Comparison of ENCODE assay signal across 31 mouse cellular contexts in the genomic region with DNA sequence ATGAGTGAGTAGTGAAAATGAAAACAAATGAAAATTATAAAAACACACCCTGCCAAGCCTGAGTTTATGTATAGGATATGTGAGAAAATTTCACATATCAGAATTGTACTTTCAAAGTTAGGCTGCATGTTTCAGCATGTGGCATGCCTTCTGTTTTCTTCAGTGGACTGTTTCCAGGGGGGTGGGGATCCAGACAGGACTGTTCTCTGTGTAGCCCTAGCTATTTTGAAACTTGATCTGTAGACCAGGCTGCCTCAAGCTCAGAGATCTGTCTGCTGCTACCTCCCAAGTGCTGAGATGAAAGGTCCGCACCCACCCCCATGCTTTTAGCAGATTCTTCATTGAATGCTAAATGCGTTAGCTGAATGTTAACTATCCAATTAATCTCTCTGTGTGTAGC. TPM values are rescaled to one million over a fixed set of nuclear protein-coding genes. Genes with fewer than 3 reads are reported as not detected.
"Had no signal": no experiment of that assay in that cellular context is flagged by ENCODE, and none has a peak within 500 bp of the region (broad histone marks: within the 10 kb centered on the region; RNA-seq: fewer than 3 reads in every experiment).

No protein-coding gene starts in this region.

- ATAC-seq: liver, postnatal 0 days; lung, postnatal 0 days; midbrain, embryonic 16.5 days had no signal

- H3K4me2 ChIP-seq: lung, embryonic 14.5 days; midbrain, embryonic 12.5 days; neural tube, embryonic 13.5 days had no signal

- H3K9me3 ChIP-seq: midbrain, embryonic 12.5 days; neural tube, embryonic 13.5 days had no signal

- DNase-seq: kidney, adult 18-20 months; kidney, adult 9 months; kidney, postnatal 14 days; kidney, postnatal 4 days; liver, postnatal 0 days; lung, embryonic 14.5 days; retina, postnatal 1 day; thymus, adult 18-20 months; thymus, postnatal 36 days had no signal

- H3K27ac ChIP-seq: layer of hippocampus, adult 2 months; left cerebral cortex, adult 2 months; liver, embryonic 14.5 days; macrophage; midbrain, embryonic 12.5 days; neural tube, embryonic 13.5 days had no signal

- H3K9ac ChIP-seq: liver, embryonic 14.5 days; liver, postnatal 0 days; lung, embryonic 14.5 days; midbrain, embryonic 12.5 days; neural tube, embryonic 13.5 days had no signal

- H3K4me1 ChIP-seq: midbrain, embryonic 12.5 days; neural tube, embryonic 13.5 days had no signal

- H3K4me3 ChIP-seq: layer of hippocampus, adult 2 months; left cerebral cortex, adult 2 months; midbrain, embryonic 12.5 days; myocyte; neural tube, embryonic 13.5 days had no signal

- H3K27me3 ChIP-seq: midbrain, embryonic 12.5 days; neural tube, embryonic 13.5 days had no signal

- H3K36me3 ChIP-seq: midbrain, embryonic 12.5 days; neural tube, embryonic 13.5 days had no signal

RNA-seq across cellular contexts. Expression of a gene that starts 10.3 kb away (rescaled TPM):
- total RNA-seq: layer of hippocampus, adult 2 months; layer of hippocampus, postnatal 36 days; left cerebral cortex, adult 2 months; left cerebral cortex, postnatal 10 days; left cerebral cortex, postnatal 36 days; liver, adult 2 months; megakaryocyte, adult 5-6 weeks; monocyte, adult 5-6 weeks had no signal
- polyA plus RNA-seq: kidney, embryonic 16.5 days; limb, embryonic 11.5 days; limb, embryonic 14.5 days; liver, adult 2 months; liver, embryonic 14.5 days; liver, postnatal 0 days; lung, embryonic 14.5 days; lung, postnatal 0 days; macrophage; midbrain, embryonic 12.5 days; midbrain, embryonic 16.5 days; myocyte; neural tube, embryonic 13.5 days; small intestine, adult 2 months; spleen, adult 2 months; testis, adult 2 months had no signal

RNA-seq across cellular contexts. Expression of a gene that starts 59.9 kb away (rescaled TPM):
- total RNA-seq: layer of hippocampus, adult 2 months; liver, adult 2 months; megakaryocyte, adult 5-6 weeks; monocyte, adult 5-6 weeks; neutrophil, adult 5-6 weeks had no signal
- polyA plus RNA-seq: kidney, embryonic 16.5 days; limb, embryonic 11.5 days; limb, embryonic 14.5 days; liver, adult 2 months; liver, embryonic 14.5 days; liver, postnatal 0 days; lung, postnatal 0 days; macrophage; midbrain, embryonic 12.5 days; midbrain, embryonic 16.5 days; myocyte; neural tube, embryonic 13.5 days; small intestine, adult 2 months; spleen, adult 2 months; testis, adult 2 months had no signal
